Comparison of ENCODE assay signal across 8 mouse cellular contexts in the genomic region with DNA sequence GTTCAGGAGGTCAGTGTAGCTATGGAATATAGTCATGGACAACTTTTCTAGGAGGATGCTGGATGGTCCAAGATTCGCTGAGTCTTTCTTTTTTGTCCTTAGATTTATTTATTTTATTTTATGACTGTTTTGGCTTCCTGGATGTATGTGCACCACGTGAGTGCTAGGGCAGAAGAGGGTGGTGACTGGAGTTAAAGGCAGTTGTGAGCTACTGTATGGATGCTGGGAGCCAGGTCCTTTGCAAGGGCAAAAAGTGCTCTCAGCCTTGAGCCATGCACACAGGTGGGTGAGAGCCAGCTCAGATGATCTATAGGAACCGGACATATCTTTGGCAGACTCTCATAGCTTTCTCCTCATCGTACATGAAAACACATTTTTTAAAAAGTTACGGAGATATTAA. TPM values are rescaled to one million over a fixed set of nuclear protein-coding genes. Genes with fewer than 3 reads are reported as not detected.
DNase-seq lines count a peak whose midpoint lies in the region; ATAC-seq and TF ChIP-seq lines count a peak whose summit lies in the region.

No protein-coding gene starts in this region.

- no peak for DNase-seq in kidney, postnatal 0 days (ENCODE audit: low spot score)
- DNase-seq in kidney, adult 18-20 months: no peak
- no peak for DNase-seq in embryonic facial prominence, embryonic 10.5 days (ENCODE audit: low spot score)
- no peak for DNase-seq in midbrain, embryonic 14.5 days
- DNase-seq in layer of hippocampus, postnatal 10 days (ENCODE audit: low spot score in 2 of 2): no peak
- no peak for DNase-seq in urinary bladder, postnatal 10 days (ENCODE audit: low spot score)
- no peak for DNase-seq in spleen, adult 12 weeks (ENCODE audit: low spot score)

- H3K4me1 ChIP-seq in kidney, postnatal 0 days (replicated peaks; ENCODE audit: insufficient read depth, low read length): peaks cover 7% of the 10 kb centered on the region; the same call in 1 of the 2 replicates
- H3K4me1 ChIP-seq in embryonic facial prominence, embryonic 10.5 days: peaks cover 11% of the 10 kb centered on the region
- peaks cover 22% of the 10 kb centered on the region for H3K4me1 ChIP-seq in hindbrain, embryonic 15.5 days (replicated peaks)
- H3K4me1 ChIP-seq in midbrain, embryonic 14.5 days (ENCODE audit: control insufficient read depth, insufficient read depth, low read length): peaks cover 12% of the 10 kb centered on the region; the same call in 1 of the 2 replicates

- WGBS in kidney, postnatal 0 days: 16% methylated on average over 5 of the region's 5 CpGs
- WGBS in embryonic facial prominence, embryonic 10.5 days: 26% methylated on average over 5 of the region's 5 CpGs
- 25% methylated on average over 5 of the region's 5 CpGs for WGBS in hindbrain, embryonic 15.5 days
- 28% methylated on average over 5 of the region's 5 CpGs for WGBS in midbrain, embryonic 14.5 days

- H3K27ac ChIP-seq in kidney, postnatal 0 days: no peak overlapping the region
- no peak overlapping the region; the same call in 1 of the 2 replicates for H3K27ac ChIP-seq in embryonic facial prominence, embryonic 10.5 days (replicated peaks)
- H3K27ac ChIP-seq in hindbrain, embryonic 15.5 days (replicated peaks): peak overlapping the region; percentile 80; the same call in 1 of the 2 replicates
- H3K27ac ChIP-seq in midbrain, embryonic 14.5 days (replicated peaks; ENCODE audit: low read depth, low read length): no peak overlapping the region

- no peaks in the 10 kb centered on the region for H3K9me3 ChIP-seq in kidney, postnatal 0 days (replicated peaks; ENCODE audit: low read length)
- H3K9me3 ChIP-seq in embryonic facial prominence, embryonic 10.5 days: no peaks in the 10 kb centered on the region
- H3K9me3 ChIP-seq in hindbrain, embryonic 15.5 days: no peaks in the 10 kb centered on the region
- H3K9me3 ChIP-seq in midbrain, embryonic 14.5 days (ENCODE audit: control insufficient read depth, low read length): no peaks in the 10 kb centered on the region

- ATAC-seq in kidney, postnatal 0 days (replicated peaks; ENCODE audit: low FRiP score, low read depth): no peak
- peak; percentile 21; the same call in 1 of the 2 replicates for ATAC-seq in hindbrain, embryonic 15.5 days (ENCODE audit: low FRiP score, low read depth)
- ATAC-seq in midbrain, embryonic 14.5 days (ENCODE audit: low FRiP score, low TSS enrichment): no peak

- peak overlapping the region; percentile 66; the same call in 1 of the 2 replicates for H3K9ac ChIP-seq in kidney, postnatal 0 days (ENCODE audit: low read depth, low read length)
- peak overlapping the region; percentile 69 for H3K9ac ChIP-seq in hindbrain, embryonic 15.5 days
- peak overlapping the region; percentile 71 for H3K9ac ChIP-seq in midbrain, embryonic 14.5 days (replicated peaks; ENCODE audit: low read length)

- no peak for TF ChIP-seq CTCF in kidney, postnatal 0 days (IDR thresholded peaks at IDR 0.05; ENCODE audit: low read depth)

- no peaks in the 10 kb centered on the region for H3K36me3 ChIP-seq in kidney, postnatal 0 days (ENCODE audit: insufficient read depth, low read length)
- no peaks in the 10 kb centered on the region for H3K36me3 ChIP-seq in embryonic facial prominence, embryonic 10.5 days (replicated peaks)
- H3K36me3 ChIP-seq in hindbrain, embryonic 15.5 days: no peaks in the 10 kb centered on the region
- H3K36me3 ChIP-seq in midbrain, embryonic 14.5 days (ENCODE audit: control insufficient read depth, insufficient read depth, low read length): no peaks in the 10 kb centered on the region

- H3K27me3 ChIP-seq in kidney, postnatal 0 days (ENCODE audit: insufficient read depth, low read length): no peaks in the 10 kb centered on the region
- H3K27me3 ChIP-seq in embryonic facial prominence, embryonic 10.5 days (replicated peaks; ENCODE audit: low read depth, poor library complexity, severe bottlenecking): no peaks in the 10 kb centered on the region
- no peaks in the 10 kb centered on the region for H3K27me3 ChIP-seq in hindbrain, embryonic 15.5 days
- H3K27me3 ChIP-seq in midbrain, embryonic 14.5 days (ENCODE audit: control insufficient read depth, insufficient read depth, low read length): no peaks in the 10 kb centered on the region

- H3K4me3 ChIP-seq in kidney, postnatal 0 days (replicated peaks; ENCODE audit: low read depth, low read length): peak overlapping the region; percentile 61
- peak overlapping the region; percentile 81 for H3K4me3 ChIP-seq in embryonic facial prominence, embryonic 10.5 days
- H3K4me3 ChIP-seq in hindbrain, embryonic 15.5 days: peak overlapping the region; percentile 81
- peak overlapping the region; percentile 72 for H3K4me3 ChIP-seq in midbrain, embryonic 14.5 days (replicated peaks; ENCODE audit: low read depth, low read length)

- peak overlapping the region; percentile 97 for H3K4me2 ChIP-seq in kidney, postnatal 0 days (ENCODE audit: low read length)
- H3K4me2 ChIP-seq in hindbrain, embryonic 15.5 days: peak overlapping the region; percentile 57
- H3K4me2 ChIP-seq in midbrain, embryonic 14.5 days (ENCODE audit: low read length): peak overlapping the region; percentile 70

RNA-seq across cellular contexts. Expression of gene Snx10, which starts 0.4 kb away (rescaled TPM):
- 15.0 and 15.6 TPM in 2 replicates for polyA plus RNA-seq in kidney, postnatal 0 days (2015; fragmentation: Nextera tagmentation; extraction: Ambion mirVana)
- 22.7 and 24.0 TPM in 2 replicates for polyA plus RNA-seq in embryonic facial prominence, embryonic 10.5 days (2016; fragmentation: Nextera tagmentation; extraction: Ambion mirVana)
- polyA plus RNA-seq in hindbrain, embryonic 15.5 days (2015; fragmentation: Nextera tagmentation; extraction: Ambion mirVana): 61.6 and 62.0 TPM in 2 replicates
- polyA plus RNA-seq in midbrain, embryonic 14.5 days (2014; fragmentation: Nextera tagmentation; extraction: Ambion mirVana): 54.7 and 55.2 TPM in 2 replicates
- 100 to 1,000 TPM; 123 to 133 TPM for total RNA-seq in layer of hippocampus, postnatal 10 days (2021)

RNA-seq across cellular contexts. Expression of gene Cbx3, which starts 53.1 kb away (rescaled TPM):
- 445 and 447 TPM in 2 replicates for polyA plus RNA-seq in kidney, postnatal 0 days (2015; fragmentation: Nextera tagmentation; extraction: Ambion mirVana)
- polyA plus RNA-seq in embryonic facial prominence, embryonic 10.5 days (2016; fragmentation: Nextera tagmentation; extraction: Ambion mirVana): 700 and 747 TPM in 2 replicates
- polyA plus RNA-seq in hindbrain, embryonic 15.5 days (2015; fragmentation: Nextera tagmentation; extraction: Ambion mirVana): 335 and 378 TPM in 2 replicates
- polyA plus RNA-seq in midbrain, embryonic 14.5 days (2014; fragmentation: Nextera tagmentation; extraction: Ambion mirVana): 518 and 525 TPM in 2 replicates
- total RNA-seq in layer of hippocampus, postnatal 10 days (2021): 100 to 1,000 TPM; 184 to 186 TPM

RNA-seq across cellular contexts. Expression of gene Hnrnpa2b1, which starts 53.6 kb away (rescaled TPM):
- polyA plus RNA-seq in kidney, postnatal 0 days (2015; fragmentation: Nextera tagmentation; extraction: Ambion mirVana): 1,374 and 1,518 TPM in 2 replicates
- polyA plus RNA-seq in embryonic facial prominence, embryonic 10.5 days (2016; fragmentation: Nextera tagmentation; extraction: Ambion mirVana): 2,407 and 2,547 TPM in 2 replicates
- polyA plus RNA-seq in hindbrain, embryonic 15.5 days (2015; fragmentation: Nextera tagmentation; extraction: Ambion mirVana): 1,277 and 1,313 TPM in 2 replicates
- polyA plus RNA-seq in midbrain, embryonic 14.5 days (2014; fragmentation: Nextera tagmentation; extraction: Ambion mirVana): 859 and 918 TPM in 2 replicates
- total RNA-seq in layer of hippocampus, postnatal 10 days (2021): 100 to 1,000 TPM; 703 to 723 TPM
